Mouse (Mus musculus): ENCODE data around the gene Lrrc47.

DNA sequence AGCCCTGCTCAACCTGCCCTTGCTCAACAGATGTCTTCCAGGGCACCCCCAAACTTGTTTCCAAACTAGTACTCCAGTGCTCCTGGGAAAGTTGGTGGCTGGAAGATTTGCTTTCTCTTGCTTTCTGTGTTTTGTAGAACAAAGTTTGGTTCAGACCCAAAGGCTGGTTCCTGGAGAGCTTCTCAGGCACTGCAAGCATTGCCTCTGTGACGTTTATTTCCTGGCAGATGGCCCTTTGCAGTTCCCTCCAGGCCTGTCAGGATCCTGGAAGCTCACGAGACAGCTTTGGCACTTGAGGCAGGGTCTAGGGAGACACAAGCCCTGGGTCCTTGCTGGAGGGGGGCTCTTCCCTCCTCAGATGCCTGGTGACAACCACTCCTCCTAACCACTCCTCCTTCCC is 45.1 kb downstream of the Lrrc47 start:
- TF ChIP-seq CTCF (IDR thresholded peaks at IDR 0.05; ENCODE audit: control insufficient read depth, insufficient read depth, low read length) (no peak), POLR2A (IDR thresholded peaks at IDR 0.05; ENCODE audit: borderline replicate concordance, control insufficient read depth, low read depth, low read length) (no peak)
